Mouse (Mus musculus) midbrain, embryonic 14.5 days (tissue): Measurements from ENCODE around the gene Pam. TPM values are rescaled to one million over a fixed set of nuclear protein-coding genes. Genes with fewer than 3 reads are reported as not detected.
A peak's percentile ranks its signal among the peaks of the same experiment; 100 is the strongest.

Experiments
- ATAC-seq: fragments of 200-750 bp; cut with Nextera tagmentation; 2 replicates; pipeline ENCODE4 v1.8.0; 2017; ENCODE audit warnings: moderate number of reproducible peaks, moderate library complexity; ENCODE audit not compliant: low FRiP score, low TSS enrichment
- DNase-seq: peaks from one replicate; pipeline ENCODE4 v3.0.0-alpha.2; 2015
- H3K27ac ChIP-seq: fragments of 300-500 bp; sonication (generic); replicated peaks from 2 replicates; pipeline ENCODE4 v1.5.1; 2014; ENCODE audit warnings: mild to moderate bottlenecking, low read depth, low read length, moderate library complexity
- H3K27me3 ChIP-seq: fragments of 300-500 bp; sonication (generic); 2 replicates; pipeline ENCODE4 v1.6.1; 2014; ENCODE audit warnings: low read length, control low read depth, mixed read lengths; ENCODE audit not compliant: control insufficient read depth, insufficient read depth
- H3K36me3 ChIP-seq: fragments of 300-500 bp; sonication (generic); 2 replicates; pipeline ENCODE4 v1.6.1; 2014; ENCODE audit warnings: low read length, control low read depth; ENCODE audit not compliant: control insufficient read depth, insufficient read depth
- H3K4me1 ChIP-seq: fragments of 300-500 bp; sonication (generic); 2 replicates; pipeline ENCODE4 v1.6.1; 2014; ENCODE audit warnings: mild to moderate bottlenecking, antibody characterized with exemption, low read length, control low read depth; ENCODE audit not compliant: control insufficient read depth, insufficient read depth
- H3K4me2 ChIP-seq: fragments of 300-500 bp; sonication (generic); 2 replicates; pipeline ENCODE4 v1.6.1; 2014; ENCODE audit warnings: mild to moderate bottlenecking, low read length, moderate library complexity
- H3K4me3 ChIP-seq: fragments of 300-500 bp; sonication (generic); replicated peaks from 2 replicates; pipeline ENCODE4 v1.5.1; 2014; ENCODE audit warnings: low read depth, low read length
- H3K9ac ChIP-seq: fragments of 300-500 bp; sonication (generic); replicated peaks from 2 replicates; pipeline ENCODE4 v1.6.1; 2014; ENCODE audit warnings: mild to moderate bottlenecking, low read length, moderate library complexity
- H3K9me3 ChIP-seq: fragments of 300-500 bp; sonication (generic); 2 replicates; pipeline ENCODE4 v1.6.1; 2016; ENCODE audit warnings: low read length, control low read depth, mixed read lengths; ENCODE audit not compliant: control insufficient read depth
- WGBS: fragments of 180-500 bp; shearing (Covaris S2); extraction: QIAGEN DNeasy Blood & Tissue Kit; methylation state at CpG from one replicate; pipeline ENCODE4 v1.1.7; 2014; 5-methylcytosine and 5-hydroxymethylcytosine counted together
- polyA plus RNA-seq: library from polyadenylated mRNA; unstranded; fragments of >200 nt; fragmentation: Nextera tagmentation; extraction: Ambion mirVana; gene quantifications from 2 replicates; pipeline ENCODE4 v1.2.1, GENCODE M21; 2014

The Pam gene
- polyA plus RNA-seq, 1 experiment from 2014 or later: 47.2 TPM

- Histone ChIP-seq H3K36me3 (no peaks in the 10 kb centered on the region), H3K4me2 (no peak overlapping the region), H3K4me3 (no peak overlapping the region), H3K27ac (no peak overlapping the region), H3K9ac (no peak overlapping the region), H3K27me3 (no peaks in the 10 kb centered on the region), H3K9me3 (no peaks in the 10 kb centered on the region), H3K4me1 (peaks cover 13% of the 10 kb centered on the region; the same call in 1 of the 2 replicates)
- ATAC-seq: no peak
- WGBS: 33% methylated on average over 3 of the region's 3 CpGs
- no peak for DNase-seq
Observed at GRCm38 (mm10) chr1:98086456-98086855, 9.0 kb downstream of the Pam start.

GRCm38 (mm10) chr1:98084596-98085274 is 10.7 kb downstream of the Pam start:
- ATAC-seq: peak; percentile 34; the same call in 1 of the 2 replicates
- no peak overlapping the region for H3K9ac ChIP-seq
- H3K27ac ChIP-seq: peak overlapping the region; percentile 63
- peaks cover 13% of the 10 kb centered on the region; the same call in 1 of the 2 replicates for H3K4me1 ChIP-seq
- no peak overlapping the region for H3K4me2 ChIP-seq
- no peaks in the 10 kb centered on the region for H3K9me3 ChIP-seq
- WGBS: 57% methylated on average over 13 of the region's 13 CpGs
- no peaks in the 10 kb centered on the region for H3K27me3 ChIP-seq
- DNase-seq: no peak
- H3K4me3 ChIP-seq: no peak overlapping the region
- H3K36me3 ChIP-seq: no peaks in the 10 kb centered on the region

- peak overlapping the region; percentile 33 for H3K27ac ChIP-seq
- H3K4me1 ChIP-seq: peaks cover 13% of the 10 kb centered on the region; the same call in 1 of the 2 replicates
Observed at GRCm38 (mm10) chr1:98083508-98083907, 11.9 kb downstream of the Pam start.

GRCm38 (mm10) chr1:98082988-98083387 is 12.5 kb downstream of the Pam start:
- H3K27me3 ChIP-seq: no peaks in the 10 kb centered on the region
- no peak overlapping the region for H3K4me2 ChIP-seq
- WGBS: 54% methylated on average over 6 of the region's 6 CpGs
- no peak overlapping the region for H3K9ac ChIP-seq
- H3K27ac ChIP-seq: peak overlapping the region; percentile 33; the same call in 1 of the 2 replicates
- H3K9me3 ChIP-seq: no peaks in the 10 kb centered on the region
- H3K4me3 ChIP-seq: no peak overlapping the region
- H3K4me1 ChIP-seq: peaks cover 13% of the 10 kb centered on the region; the same call in 1 of the 2 replicates
- ATAC-seq: no peak; the same call in 1 of the 2 replicates
- no peaks in the 10 kb centered on the region for H3K36me3 ChIP-seq
- no peak for DNase-seq

More at GRCm38 (mm10) chr1:98083508-98083907, 11.9 kb downstream of the Pam start:
- H3K4me3 ChIP-seq: no peak overlapping the region
- ATAC-seq (no peak), DNase-seq (no peak)
- H3K36me3 ChIP-seq: no peaks in the 10 kb centered on the region
- no peak overlapping the region for H3K9ac ChIP-seq
- H3K27me3 ChIP-seq: no peaks in the 10 kb centered on the region
- WGBS: 47% methylated on average over 3 of the region's 3 CpGs
- H3K9me3 ChIP-seq: no peaks in the 10 kb centered on the region
- H3K4me2 ChIP-seq: no peak overlapping the region

GRCm38 (mm10) chr1:98080431-98080830 is 15.0 kb downstream of the Pam start:
- H3K27ac ChIP-seq: no peak overlapping the region
- H3K4me1 ChIP-seq: peaks cover 9% of the 10 kb centered on the region; the same call in 1 of the 2 replicates
- no peaks in the 10 kb centered on the region for H3K9me3 ChIP-seq
- DNase-seq: no peak
- no peaks in the 10 kb centered on the region for H3K36me3 ChIP-seq
- no peak overlapping the region for H3K9ac ChIP-seq
- no peaks in the 10 kb centered on the region for H3K27me3 ChIP-seq
- ATAC-seq: no peak
- H3K4me2 ChIP-seq: no peak overlapping the region
- 62% methylated on average over 2 of the region's 2 CpGs for WGBS
- no peak overlapping the region for H3K4me3 ChIP-seq

- H3K9me3 ChIP-seq: no peaks in the 10 kb centered on the region
- no peak overlapping the region for H3K4me3 ChIP-seq
- no peak overlapping the region for H3K9ac ChIP-seq
- H3K27me3 ChIP-seq: no peaks in the 10 kb centered on the region
- no peak overlapping the region for H3K27ac ChIP-seq
- H3K4me2 ChIP-seq: no peak overlapping the region
- H3K36me3 ChIP-seq: no peaks in the 10 kb centered on the region
- WGBS: 79% methylated on average over 7 of the region's 7 CpGs
- DNase-seq: no peak
- peaks cover 5% of the 10 kb centered on the region; the same call in 1 of the 2 replicates for H3K4me1 ChIP-seq
- no peak for ATAC-seq
Observed at GRCm38 (mm10) chr1:98079640-98080039, 15.8 kb downstream of the Pam start.

- 86% methylated on average over 7 of the region's 7 CpGs for WGBS
- ATAC-seq: no peak
- Histone ChIP-seq H3K4me2 (no peak overlapping the region), H3K9me3 (no peaks in the 10 kb centered on the region), H3K27me3 (no peaks in the 10 kb centered on the region), H3K4me3 (no peak overlapping the region), H3K9ac (no peak overlapping the region), H3K36me3 (no peaks in the 10 kb centered on the region), H3K4me1 (0 out of 2 replicates have a peak, but pooled peaks cover 6% of the 10 kb centered on the region), H3K27ac (no peak overlapping the region)
- no peak for DNase-seq
Observed at GRCm38 (mm10) chr1:98078735-98079134, 16.7 kb downstream of the Pam start.

GRCm38 (mm10) chr1:98073826-98074225 is 21.6 kb downstream of the Pam start:
- no peak overlapping the region for H3K4me2 ChIP-seq
- no peak overlapping the region for H3K27ac ChIP-seq
- ATAC-seq (no peak), DNase-seq (no peak)
- H3K9ac ChIP-seq: no peak overlapping the region
- 0 out of 2 replicates have a peak, but pooled peaks cover 8% of the 10 kb centered on the region for H3K4me1 ChIP-seq
- no peaks in the 10 kb centered on the region for H3K27me3 ChIP-seq
- no peak overlapping the region for H3K4me3 ChIP-seq
- no peaks in the 10 kb centered on the region for H3K36me3 ChIP-seq
- 68% methylated on average over 4 of the region's 4 CpGs for WGBS
- H3K9me3 ChIP-seq: no peaks in the 10 kb centered on the region

- DNase-seq: no peak
- Histone ChIP-seq H3K9ac (no peak overlapping the region), H3K4me1 (0 out of 2 replicates have a peak, but pooled peaks cover 8% of the 10 kb centered on the region), H3K4me3 (no peak overlapping the region), H3K4me2 (no peak overlapping the region), H3K36me3 (no peaks in the 10 kb centered on the region), H3K27me3 (no peaks in the 10 kb centered on the region), H3K27ac (no peak overlapping the region), H3K9me3 (no peaks in the 10 kb centered on the region)
- no peak for ATAC-seq
- 21% methylated on average over 2 of the region's 2 CpGs for WGBS
Observed at GRCm38 (mm10) chr1:98073127-98073526, 22.3 kb downstream of the Pam start.
